Comparison of ENCODE assay signal across 29 mouse cellular contexts in the genomic region with DNA sequence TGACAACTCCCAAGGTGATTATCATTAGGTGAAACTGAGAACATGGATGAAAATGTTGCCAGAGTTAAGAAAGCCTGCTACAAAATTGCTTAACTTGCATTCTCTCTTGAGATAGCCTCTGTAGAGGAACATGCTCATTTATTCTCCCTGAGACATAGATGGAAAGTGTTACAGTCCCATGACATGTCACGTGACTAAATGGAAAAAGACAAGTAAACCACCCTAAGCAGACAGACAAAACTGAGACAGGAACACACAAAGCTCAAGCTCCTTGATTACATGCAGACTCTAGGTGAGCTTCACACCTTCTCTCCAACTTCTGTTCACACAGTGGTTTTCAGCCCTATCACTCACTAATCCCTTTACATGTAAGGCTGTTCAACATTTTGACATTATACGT. TPM values are rescaled to one million over a fixed set of nuclear protein-coding genes. Genes with fewer than 3 reads are reported as not detected.
DNase-seq lines count a peak whose midpoint lies in the region; ATAC-seq and TF ChIP-seq lines count a peak whose summit lies in the region.
"Had no signal": no experiment of that assay in that cellular context is flagged by ENCODE, and none has a peak within 500 bp of the region (broad histone marks: within the 10 kb centered on the region; RNA-seq: fewer than 3 reads in every experiment).

No protein-coding gene starts in this region.

- no peak for TF ChIP-seq CTCF in liver, adult 2 months (IDR thresholded peaks at IDR 0.05; ENCODE audit: low read depth, low read length)
- TF ChIP-seq CTCF in liver, postnatal 0 days (IDR thresholded peaks at IDR 0.05; ENCODE audit: low read depth) = no peak
- TF ChIP-seq CTCF in CH12.LX (conservative IDR thresholded peaks at IDR 0.05 in 1 of 2, IDR thresholded peaks at IDR 0.05 in 1 of 2; ENCODE audit: low read depth in 2 of 2, low read length in 2 of 2) = no peak

- peak; percentile 51 for DNase-seq in liver, adult 2 months (ENCODE audit: extremely low read depth, low read depth, low spot score)
- DNase-seq in liver, postnatal 0 days = no peak
- DNase-seq in CH12.LX (ENCODE audit: extremely low read depth) = peak; percentile 71
- peak; percentile 13 for DNase-seq in induced T-regulatory cell, adult 2 months (ENCODE audit: low read depth)
- DNase-seq in splenic B cell, adult 2 months (ENCODE audit: low read depth, low spot score) = peak; percentile 44
- no peak for DNase-seq in urinary bladder, postnatal 14 days (ENCODE audit: low spot score)
- no peak for DNase-seq in cerebellum, postnatal 36 days
- DNase-seq: adrenal gland, adult 2 months; adrenal gland, postnatal 36 days; cerebellum, adult 18-20 months; cerebellum, postnatal 10 days; gastrocnemius, postnatal 14 days; heart, adult 2 months; heart, postnatal 14 days; kidney, adult 11 months had no signal

- no peaks in the 10 kb centered on the region for H3K27me3 ChIP-seq in liver, adult 2 months (ENCODE audit: control insufficient read depth, insufficient read depth, low read length)
- no peaks in the 10 kb centered on the region for H3K27me3 ChIP-seq in liver, postnatal 0 days (ENCODE audit: insufficient read depth, low read length)
- H3K27me3 ChIP-seq in CH12.LX (replicated peaks) = no peaks in the 10 kb centered on the region
- H3K27me3 ChIP-seq in splenic B cell, adult 2 months (ENCODE audit: control insufficient read depth, insufficient read depth, low read length, poor library complexity, severe bottlenecking) = no peaks in the 10 kb centered on the region
- H3K27me3 ChIP-seq: embryonic facial prominence, embryonic 12.5 days; forebrain, embryonic 12.5 days; heart, embryonic 15.5 days; hindbrain, embryonic 13.5 days; Patski had no signal

- no peak overlapping the region for H3K27ac ChIP-seq in liver, adult 2 months (replicated peaks; ENCODE audit: insufficient read depth, low read depth, low read length)
- H3K27ac ChIP-seq in liver, postnatal 0 days (ENCODE audit: low read depth) = no peak overlapping the region
- H3K27ac ChIP-seq in CH12.LX (ENCODE audit: insufficient read depth, low read depth) = no peak overlapping the region; the same call in 1 of the 2 replicates
- H3K27ac ChIP-seq: embryonic facial prominence, embryonic 12.5 days; forebrain, embryonic 12.5 days; heart, adult 2 months; heart, embryonic 15.5 days; hindbrain, embryonic 13.5 days; hindbrain, postnatal 0 days had no signal

- no peak for TF ChIP-seq POLR2A in liver, adult 2 months (IDR thresholded peaks at IDR 0.05; ENCODE audit: extremely low read depth, insufficient read depth, low read length)
- TF ChIP-seq POLR2A in CH12.LX (IDR thresholded peaks at IDR 0.05; ENCODE audit: low read depth, low read length) = no peak

- no peak for TF ChIP-seq EP300 in liver, postnatal 0 days (IDR thresholded peaks at IDR 0.05; ENCODE audit: low read depth)
- TF ChIP-seq EP300 in CH12.LX (IDR thresholded peaks at IDR 0.05; ENCODE audit: low read length) = peak; percentile 62

- no peaks in the 10 kb centered on the region for H3K9me3 ChIP-seq in liver, postnatal 0 days (ENCODE audit: low read length)
- H3K9me3 ChIP-seq in CH12.LX (replicated peaks; ENCODE audit: low read length) = no peaks in the 10 kb centered on the region
- H3K9me3 ChIP-seq: embryonic facial prominence, embryonic 12.5 days; forebrain, embryonic 12.5 days; heart, embryonic 15.5 days; hindbrain, embryonic 13.5 days had no signal

- H3K4me2 ChIP-seq in liver, postnatal 0 days (ENCODE audit: low read depth, low read length) = no peak overlapping the region
- peak overlapping the region; percentile 11; the same call in 1 of the 2 replicates for H3K4me2 ChIP-seq in CH12.LX (ENCODE audit: insufficient read depth, low read depth, poor library complexity, severe bottlenecking)
- H3K4me2 ChIP-seq: embryonic facial prominence, embryonic 12.5 days; forebrain, embryonic 12.5 days; heart, embryonic 11.5 days; heart, embryonic 15.5 days; hindbrain, embryonic 13.5 days had no signal

- peaks cover 20% of the 10 kb centered on the region for H3K4me1 ChIP-seq in liver, adult 2 months (ENCODE audit: control insufficient read depth, insufficient read depth, low read length)
- peaks cover 10% of the 10 kb centered on the region for H3K4me1 ChIP-seq in liver, postnatal 0 days (ENCODE audit: insufficient read depth)
- peaks cover 3 to 42% of the 10 kb centered on the region in 2 experiments; a peak in 3 of 4 replicates for H3K4me1 ChIP-seq in CH12.LX (ENCODE audit: control insufficient read depth in 1 of 2, insufficient read depth in 2 of 2)

- dilution Hi-C loops in CH12.LX (cut with MboI; ENCODE audit: extremely low pct_ligation_motif_present, extremely low pct_unique_long_range_greater_than_20kb, low sequenced_read_pairs) = no loop called here

- H3K9ac ChIP-seq in liver, adult 2 months (ENCODE audit: low read depth, low read length) = no peak overlapping the region
- H3K9ac ChIP-seq in liver, postnatal 0 days (replicated peaks) = no peak overlapping the region
- no peak overlapping the region for H3K9ac ChIP-seq in CH12.LX (ENCODE audit: insufficient read depth, low read depth)
- H3K9ac ChIP-seq: embryonic facial prominence, embryonic 12.5 days; forebrain, embryonic 12.5 days; heart, embryonic 15.5 days; hindbrain, embryonic 13.5 days had no signal

- no peak for ATAC-seq in liver, postnatal 0 days
- ATAC-seq in frontal cortex, adult (ENCODE audit: low TSS enrichment) = no peak
- ATAC-seq: forebrain, embryonic 16.5 days; hindbrain, postnatal 0 days; Patski had no signal

- H3K79me2 ChIP-seq in liver, adult 2 months (ENCODE audit: control insufficient read depth, insufficient read depth, low read length) = peaks cover 12% of the 10 kb centered on the region
- H3K79me2 ChIP-seq in CH12.LX (replicated peaks; ENCODE audit: control insufficient read depth, extremely low read depth, insufficient read depth, poor library complexity, severe bottlenecking) = peaks cover 14% of the 10 kb centered on the region

- TF ChIP-seq RAD21 in CH12.LX (IDR thresholded peaks at IDR 0.05; ENCODE audit: low read depth, low read length) = no peak

- in situ Hi-C loops in CH12.LX (cut with MboI; ENCODE audit: low pct_ligation_motif_present, low pct_unique_long_range_greater_than_20kb, low sequenced_read_pairs) = no loop called here

- WGBS in liver, adult 2 months = 76% methylated on average over 2 of the region's 2 CpGs
- 77% methylated on average over 2 of the region's 2 CpGs for WGBS in liver, postnatal 0 days (ENCODE audit: insufficient replicate concordance)

- no peak overlapping the region for H3K4me3 ChIP-seq in liver, adult 2 months (ENCODE audit: insufficient read depth, low read depth, low read length)
- H3K4me3 ChIP-seq in liver, postnatal 0 days (ENCODE audit: low read depth, low read length) = no peak overlapping the region
- no peak overlapping the region for H3K4me3 ChIP-seq in CH12.LX (replicated peaks in 1 of 3; ENCODE audit: low read depth in 2 of 3, low read length in 2 of 3, poor library complexity in 1 of 3)
- H3K4me3 ChIP-seq: embryonic facial prominence, embryonic 12.5 days; forebrain, embryonic 12.5 days; heart, adult 2 months; heart, embryonic 15.5 days; hindbrain, embryonic 13.5 days had no signal

- H3K36me3 ChIP-seq in liver, adult 2 months (ENCODE audit: control insufficient read depth, insufficient read depth, low read length) = peaks cover 9% of the 10 kb centered on the region
- peaks cover 2% of the 10 kb centered on the region; the same call in 1 of the 2 replicates for H3K36me3 ChIP-seq in liver, postnatal 0 days (replicated peaks; ENCODE audit: insufficient read depth, low read length)
- H3K36me3 ChIP-seq in CH12.LX (replicated peaks in 1 of 2; ENCODE audit: control insufficient read depth in 1 of 2, insufficient read depth in 1 of 2, low read length in 1 of 2) = peaks cover 3 to 33% of the 10 kb centered on the region in 2 experiments
- H3K36me3 ChIP-seq in splenic B cell, adult 2 months (ENCODE audit: control insufficient read depth, insufficient read depth, low read length, poor library complexity, severe bottlenecking) = no peaks in the 10 kb centered on the region
- H3K36me3 ChIP-seq: forebrain, embryonic 12.5 days had no signal

TF ChIP-seq in CH12.LX, 34 proteins besides CTCF, POLR2A, EP300 and RAD21 (continues in another document):
- TF ChIP-seq E2F4 (IDR thresholded peaks at IDR 0.05; ENCODE audit: insufficient replicate concordance, low read depth, low read length) = no peak
- no peak for TF ChIP-seq SIN3A (IDR thresholded peaks at IDR 0.05; ENCODE audit: low read length)
- no peak for TF ChIP-seq MYC (IDR thresholded peaks at IDR 0.05; ENCODE audit: low read depth, low read length)
- peak; percentile 95 for TF ChIP-seq USF2 (conservative IDR thresholded peaks at IDR 0.05; ENCODE audit: low read depth, low read length)
- TF ChIP-seq MXI1 (IDR thresholded peaks at IDR 0.05; ENCODE audit: low read depth, low read length) = no peak
- peak; percentile 89 for TF ChIP-seq USF1 (IDR thresholded peaks at IDR 0.05; ENCODE audit: low read depth, low read length)
- TF ChIP-seq BHLHE40 (IDR thresholded peaks at IDR 0.05; ENCODE audit: low read depth, low read length) = peak; percentile 79
- TF ChIP-seq JUND (conservative IDR thresholded peaks at IDR 0.05; ENCODE audit: low read depth, low read length) = no peak
- no peak for TF ChIP-seq IRF4 (IDR thresholded peaks at IDR 0.05; ENCODE audit: low read depth, low read length)
- TF ChIP-seq ZKSCAN1 (IDR thresholded peaks at IDR 0.05; ENCODE audit: borderline replicate concordance, low read depth, low read length) = no peak
- no peak for TF ChIP-seq JUN (IDR thresholded peaks at IDR 0.05; ENCODE audit: insufficient read depth, low read depth, low read length)

RNA-seq across cellular contexts. Expression of gene Sgpl1, which starts 4.2 kb away (rescaled TPM):
- 43.7 and 57.2 TPM in 2 replicates for total RNA-seq in liver, adult 2 months (2014; rRNA removed)
- 36.3 and 39.9 TPM in 2 replicates for polyA plus RNA-seq in liver, adult 2 months (2012; rRNA removed)
- polyA plus RNA-seq in liver, postnatal 0 days (2015; fragmentation: Nextera tagmentation; extraction: Ambion mirVana) = 16.2 and 16.9 TPM in 2 replicates
- total RNA-seq in CH12.LX (2012; rRNA removed) (40.6 and 48.3 TPM in 2 replicates), CH12.LX (2014; rRNA removed) (52.1 and 56.6 TPM in 2 replicates)
- polyA plus RNA-seq in CH12.LX (2012; ENCODE audit: insufficient read length, low read depth) = 55.4 and 57.2 TPM in 2 replicates

RNA-seq across cellular contexts. Expression of gene Tbata, which starts 28.4 kb away (rescaled TPM):
- total RNA-seq in liver, adult 2 months (2014; rRNA removed) = not detected in 2 replicates
- not detected in 2 replicates for polyA plus RNA-seq in liver, adult 2 months (2012; rRNA removed)
- not detected in 2 replicates for polyA plus RNA-seq in liver, postnatal 0 days (2015; fragmentation: Nextera tagmentation; extraction: Ambion mirVana)
- total RNA-seq in CH12.LX (2012; rRNA removed) = 0.17 TPM in 1 of 2 replicates, not detected in the other
- not detected in 2 replicates for total RNA-seq in CH12.LX (2014; rRNA removed)
- 0.73 TPM in 1 of 2 replicates, not detected in the other for polyA plus RNA-seq in CH12.LX (2012; ENCODE audit: insufficient read length, low read depth)
- total RNA-seq: adrenal gland, adult 2 months; adrenal gland, postnatal 36 days; common myeloid progenitor, adult 5-6 weeks; gastrocnemius, adult 18-20 months; gastrocnemius, postnatal 14 days; heart, adult 2 months; hematopoietic stem cell, adult 5-6 weeks; MEL had no signal
- polyA plus RNA-seq: adrenal gland, adult 2 months; C2C12; embryonic facial prominence, embryonic 12.5 days; heart, embryonic 11.5 days; hindbrain, embryonic 13.5 days; Patski had no signal

RNA-seq across cellular contexts. Expression of gene Pcbd1, which starts 54.2 kb away (rescaled TPM):
- total RNA-seq in liver, adult 2 months (2014; rRNA removed) = 330 and 347 TPM in 2 replicates
- 340 and 409 TPM in 2 replicates for polyA plus RNA-seq in liver, adult 2 months (2012; rRNA removed)
- 333 and 355 TPM in 2 replicates for polyA plus RNA-seq in liver, postnatal 0 days (2015; fragmentation: Nextera tagmentation; extraction: Ambion mirVana)
- total RNA-seq in CH12.LX (2012; rRNA removed) (34.7 and 36.1 TPM in 2 replicates), CH12.LX (2014; rRNA removed) (16.5 and 19.3 TPM in 2 replicates)
- 22.5 and 25.3 TPM in 2 replicates for polyA plus RNA-seq in CH12.LX (2012; ENCODE audit: insufficient read length, low read depth)
- total RNA-seq: MEL had no signal

Comparison
In these comparisons a context has a peak if more than half of its experiments do, and no peak if none do; other contexts are left out.
1. DNase-seq: peak in liver, adult 2 months (single experiment), CH12.LX (single experiment), induced T-regulatory cell, adult 2 months (single experiment) and splenic B cell, adult 2 months (single experiment); none in liver, postnatal 0 days (single experiment), urinary bladder, postnatal 14 days (single experiment) and cerebellum, postnatal 36 days (0 of 2).
2. RNA of gene Pcbd1, which starts 54.2 kb away (polyA plus RNA-seq): 340 to 409 TPM in liver, adult 2 months and 333 to 355 TPM in liver, postnatal 0 days; 22.5 to 25.3 TPM in CH12.LX; every median in the first group is over 10 times any median in the second.